Mouse (Mus musculus) heart, embryonic 15.5 days (tissue): ENCODE results near the gene Ubac2. TPM values are rescaled to one million over a fixed set of nuclear protein-coding genes. Genes with fewer than 3 reads are reported as not detected.

Source experiments
- ATAC-seq: fragments of 200-750 bp; cut with Nextera tagmentation; replicated peaks from 2 replicates; pipeline ENCODE4 v1.8.0; 2017; ENCODE audit warnings: low read depth, moderate TSS enrichment; ENCODE audit not compliant: insufficient number of reproducible peaks, insufficient read depth, low FRiP score
- H3K27ac ChIP-seq: fragments of 300-500 bp; sonication (generic); 2 replicates; pipeline ENCODE4 v1.5.1; 2015; ENCODE audit warnings: mild to moderate bottlenecking, inconsistent platforms
- H3K27me3 ChIP-seq: fragments of 300-500 bp; sonication (generic); 2 replicates; pipeline ENCODE4 v1.6.1; 2015; ENCODE audit warnings: inconsistent platforms
- H3K36me3 ChIP-seq: fragments of 300-500 bp; sonication (generic); 2 replicates; pipeline ENCODE4 v1.6.1; 2015; ENCODE audit warnings: mild to moderate bottlenecking, inconsistent platforms
- H3K4me1 ChIP-seq: fragments of 300-500 bp; sonication (generic); replicated peaks from 2 replicates; pipeline ENCODE4 v1.6.1; 2015; ENCODE audit warnings: inconsistent platforms
- H3K4me2 ChIP-seq: fragments of 300-500 bp; sonication (generic); 2 replicates; pipeline ENCODE4 v1.6.1; 2015; ENCODE audit warnings: inconsistent platforms, mild to moderate bottlenecking, moderate library complexity
- H3K4me3 ChIP-seq: fragments of 300-500 bp; sonication (generic); 2 replicates; pipeline ENCODE4 v1.5.1; 2015; ENCODE audit warnings: mild to moderate bottlenecking, inconsistent platforms
- H3K9ac ChIP-seq: fragments of 300-500 bp; sonication (generic); 2 replicates; pipeline ENCODE4 v1.6.1; 2015; ENCODE audit warnings: mild to moderate bottlenecking, inconsistent platforms
- H3K9me3 ChIP-seq: fragments of 300-500 bp; sonication (generic); replicated peaks from 2 replicates; pipeline ENCODE4 v1.6.1; 2016; ENCODE audit warnings: inconsistent platforms
- WGBS: fragments of 180-500 bp; shearing (Covaris S2); methylation state at CpG from one replicate; pipeline ENCODE4 v1.1.7; 2015; ENCODE audit warnings: mixed read lengths; 5-methylcytosine and 5-hydroxymethylcytosine counted together
- polyA plus RNA-seq: library from polyadenylated mRNA; unstranded; fragments of >200 nt; fragmentation: Nextera tagmentation; extraction: Ambion mirVana; gene quantifications from 2 replicates; pipeline ENCODE4 v1.2.1, GENCODE M21; 2015

Ubac2 gene
- polyA plus RNA-seq, 1 experiment from 2014 or later, result 42.4 TPM

- Histone ChIP-seq H3K27ac (no peak overlapping the region), H3K4me3 (no peak overlapping the region), H3K9me3 (no peaks in the 10 kb centered on the region), H3K36me3 (peaks cover 3% of the 10 kb centered on the region; the same call in 1 of the 2 replicates), H3K9ac (no peak overlapping the region), H3K27me3 (no peaks in the 10 kb centered on the region), H3K4me2 (no peak overlapping the region), H3K4me1 (peaks cover 7% of the 10 kb centered on the region)
- WGBS, result 88% methylated on average over 17 of the region's 17 CpGs
- no peak for ATAC-seq
These were observed 115.8 kb downstream of the Ubac2 start for GRCm38 (mm10) chr14:121994171-121994700.

GRCm38 (mm10) chr14:121994846-121995556 is 116.6 kb downstream of the Ubac2 start:
- Histone ChIP-seq H3K9me3 (no peaks in the 10 kb centered on the region), H3K27ac (no peak overlapping the region), H3K4me2 (no peak overlapping the region), H3K27me3 (no peaks in the 10 kb centered on the region), H3K36me3 (peaks cover 3% of the 10 kb centered on the region; the same call in 1 of the 2 replicates), H3K4me3 (no peak overlapping the region), H3K9ac (no peak overlapping the region), H3K4me1 (peaks cover 7% of the 10 kb centered on the region)
- 81% methylated on average over 7 of the region's 7 CpGs for WGBS
- ATAC-seq, result no peak

- WGBS, result 62% methylated on average over 1 of the region's 1 CpGs
- ATAC-seq, result no peak
- H3K4me2 ChIP-seq, result no peak overlapping the region
- no peaks in the 10 kb centered on the region for H3K27me3 ChIP-seq
- no peaks in the 10 kb centered on the region for H3K9me3 ChIP-seq
- peaks cover 3% of the 10 kb centered on the region; the same call in 1 of the 2 replicates for H3K36me3 ChIP-seq
- no peak overlapping the region for H3K9ac ChIP-seq
- no peak overlapping the region for H3K27ac ChIP-seq
- no peak overlapping the region for H3K4me3 ChIP-seq
- peaks cover 11% of the 10 kb centered on the region for H3K4me1 ChIP-seq
These were observed 117.1 kb downstream of the Ubac2 start for GRCm38 (mm10) chr14:121995557-121995870.

DNA sequence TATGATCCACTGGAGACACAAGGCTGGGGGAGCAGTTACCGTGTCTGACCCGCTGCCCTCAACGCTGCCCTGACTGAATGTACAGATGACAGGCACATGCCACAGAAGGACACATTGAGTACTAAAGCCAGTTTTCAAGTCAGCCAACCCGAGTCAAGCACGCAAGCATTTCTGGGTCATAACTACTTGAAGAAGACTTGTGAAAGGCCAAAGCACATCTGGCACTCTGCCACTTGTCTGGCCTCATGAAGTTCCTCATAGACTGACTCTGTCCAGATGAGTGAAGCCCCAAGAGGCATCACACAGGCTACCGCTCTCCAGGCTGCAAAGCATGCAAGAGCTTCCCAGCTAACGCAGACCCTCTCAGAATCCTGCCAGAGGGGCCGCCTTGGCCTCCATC is 118.4 kb downstream of the Ubac2 start:
- H3K4me3 ChIP-seq, result no peak overlapping the region
- no peak overlapping the region for H3K4me2 ChIP-seq
- H3K27ac ChIP-seq, result no peak overlapping the region
- no peak overlapping the region for H3K9ac ChIP-seq
- 0 out of 2 replicates have a peak, but pooled peaks have one; percentile 33 for ATAC-seq
- no peaks in the 10 kb centered on the region for H3K9me3 ChIP-seq
- peaks cover 12% of the 10 kb centered on the region for H3K4me1 ChIP-seq
- H3K36me3 ChIP-seq, result peaks cover 3% of the 10 kb centered on the region; the same call in 1 of the 2 replicates
- 73% methylated on average over 8 of the region's 8 CpGs for WGBS
- H3K27me3 ChIP-seq, result no peaks in the 10 kb centered on the region

DNA sequence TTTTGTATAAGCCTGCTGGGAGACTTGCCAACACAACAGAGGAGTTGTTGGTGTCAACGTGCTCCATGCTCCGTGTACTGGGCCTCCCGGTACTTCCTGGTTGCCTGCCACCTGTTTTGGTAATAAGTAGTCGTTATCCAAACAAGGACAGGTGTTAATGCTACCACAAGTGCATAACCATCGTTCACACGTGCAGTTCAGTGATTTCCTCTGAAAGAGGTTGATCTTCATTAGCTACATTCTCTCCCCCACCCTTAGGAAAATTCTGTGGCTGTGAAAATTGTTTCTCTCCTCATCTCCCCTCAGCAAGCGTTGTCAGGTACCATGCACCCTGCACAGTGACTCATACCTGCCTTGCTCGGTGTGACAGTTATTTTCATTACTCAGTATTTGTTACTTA is 121.0 kb downstream of the Ubac2 start:
- Histone ChIP-seq H3K4me2 (no peak overlapping the region), H3K9me3 (no peaks in the 10 kb centered on the region), H3K36me3 (peaks cover 3% of the 10 kb centered on the region; the same call in 1 of the 2 replicates), H3K4me1 (peaks cover 9% of the 10 kb centered on the region), H3K27me3 (no peaks in the 10 kb centered on the region), H3K9ac (no peak overlapping the region), H3K4me3 (no peak overlapping the region), H3K27ac (no peak overlapping the region)
- 72% methylated on average over 8 of the region's 8 CpGs for WGBS
- no peak for ATAC-seq

GRCm38 (mm10) chr14:122000346-122001105 is 122.1 kb downstream of the Ubac2 start:
- Histone ChIP-seq H3K27ac (no peak overlapping the region), H3K36me3 (no peaks in the 10 kb centered on the region; the same call in 1 of the 2 replicates), H3K4me3 (no peak overlapping the region), H3K9ac (no peak overlapping the region), H3K9me3 (no peaks in the 10 kb centered on the region), H3K4me1 (peaks cover 9% of the 10 kb centered on the region), H3K27me3 (no peaks in the 10 kb centered on the region), H3K4me2 (no peak overlapping the region)
- 87% methylated on average over 17 of the region's 17 CpGs for WGBS
- no peak for ATAC-seq

GRCm38 (mm10) chr14:122002224-122002623 is 123.8 kb downstream of the Ubac2 start:
- Histone ChIP-seq H3K4me1 (peaks cover 5% of the 10 kb centered on the region; the same call in 1 of the 2 replicates), H3K4me2 (no peak overlapping the region), H3K9me3 (no peaks in the 10 kb centered on the region), H3K27me3 (no peaks in the 10 kb centered on the region), H3K36me3 (no peaks in the 10 kb centered on the region), H3K9ac (no peak overlapping the region), H3K27ac (no peak overlapping the region), H3K4me3 (no peak overlapping the region)
- no peak for ATAC-seq
- WGBS, result 68% methylated on average over 6 of the region's 7 CpGs

DNA sequence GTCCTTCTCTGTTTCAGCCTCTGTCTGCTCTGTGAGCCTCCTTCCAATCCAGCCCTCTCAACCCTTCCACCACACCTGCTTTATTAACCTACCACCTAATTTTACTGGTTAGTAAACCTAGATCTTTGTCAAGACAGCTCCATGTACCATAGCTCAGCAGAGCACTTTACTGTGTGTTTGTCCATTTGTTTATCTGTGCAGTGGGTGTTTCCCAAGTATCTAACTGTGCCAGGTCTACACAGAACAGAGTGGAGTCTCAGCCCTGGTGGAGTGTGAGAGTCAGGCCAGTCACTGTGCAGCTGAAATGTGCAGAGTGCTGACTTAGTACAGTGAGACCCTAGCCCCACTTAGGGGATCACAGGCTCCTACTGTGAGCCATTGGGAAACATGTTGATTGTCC is 125.4 kb downstream of the Ubac2 start:
- H3K27me3 ChIP-seq, result no peaks in the 10 kb centered on the region
- no peak overlapping the region for H3K4me3 ChIP-seq
- no peaks in the 10 kb centered on the region for H3K36me3 ChIP-seq
- no peaks in the 10 kb centered on the region for H3K9me3 ChIP-seq
- no peak overlapping the region for H3K4me2 ChIP-seq
- H3K9ac ChIP-seq, result no peak overlapping the region
- H3K4me1 ChIP-seq, result peaks cover 5% of the 10 kb centered on the region; the same call in 1 of the 2 replicates
- no peak overlapping the region for H3K27ac ChIP-seq
- ATAC-seq, result no peak

- 86% methylated on average over 4 of the region's 4 CpGs for WGBS
- Histone ChIP-seq H3K9ac (no peak overlapping the region), H3K4me2 (no peak overlapping the region), H3K4me3 (no peak overlapping the region), H3K36me3 (peaks cover 9% of the 10 kb centered on the region; the same call in 1 of the 2 replicates), H3K27me3 (no peaks in the 10 kb centered on the region), H3K9me3 (no peaks in the 10 kb centered on the region), H3K4me1 (0 out of 2 replicates have a peak, but pooled peaks cover 3% of the 10 kb centered on the region), H3K27ac (no peak overlapping the region)
- ATAC-seq, result no peak
These were observed 129.8 kb downstream of the Ubac2 start for GRCm38 (mm10) chr14:122008261-122008660.

GRCm38 (mm10) chr14:122009502-122009901 is 131.1 kb downstream of the Ubac2 start:
- Histone ChIP-seq H3K36me3 (peaks cover 9% of the 10 kb centered on the region; the same call in 1 of the 2 replicates), H3K4me3 (no peak overlapping the region), H3K27ac (no peak overlapping the region), H3K9me3 (no peaks in the 10 kb centered on the region), H3K4me2 (no peak overlapping the region), H3K9ac (no peak overlapping the region), H3K4me1 (0 out of 2 replicates have a peak, but pooled peaks cover 3% of the 10 kb centered on the region), H3K27me3 (no peaks in the 10 kb centered on the region)
- WGBS, result 90% methylated on average over 13 of the region's 13 CpGs
- ATAC-seq, result no peak

GRCm38 (mm10) chr14:122010301-122010700 is 131.9 kb downstream of the Ubac2 start:
- H3K27ac ChIP-seq, result no peak overlapping the region
- H3K4me3 ChIP-seq, result no peak overlapping the region
- no peak for ATAC-seq
- H3K4me2 ChIP-seq, result no peak overlapping the region
- H3K9ac ChIP-seq, result no peak overlapping the region
- H3K9me3 ChIP-seq, result no peaks in the 10 kb centered on the region
- peaks cover 9% of the 10 kb centered on the region; the same call in 1 of the 2 replicates for H3K36me3 ChIP-seq
- WGBS, result 74% methylated on average over 7 of the region's 7 CpGs
- 0 out of 2 replicates have a peak, but pooled peaks cover 9% of the 10 kb centered on the region for H3K4me1 ChIP-seq
- H3K27me3 ChIP-seq, result no peaks in the 10 kb centered on the region
